Mouse (Mus musculus): Measurements from ENCODE around the gene Tcte2. TPM values are rescaled to one million over a fixed set of nuclear protein-coding genes. Genes with fewer than 3 reads are reported as not detected.
A peak's percentile ranks its signal among the peaks of the same experiment; 100 is the strongest.
"Not testable (repeated sequence)": the region's sequence is repeated elsewhere in the genome, so short reads cannot be mapped to it uniquely, and the experiment has no call there.

The Tcte2 gene
- total and polyA plus RNA-seq, 2 experiments from 2014 or later = 10.0 to 26.6 TPM

GRCm38 (mm10) chr17:13781948-13782347 is 20.3 kb upstream of the Tcte2 start:
- H3K36me3 ChIP-seq (ENCODE audit: insufficient read depth, low read length) = no peaks in the 10 kb centered on the region
- 88% methylated on average over 5 of the region's 5 CpGs for WGBS
- DNase-seq (ENCODE audit: low spot score) (no peak), ATAC-seq (ENCODE audit: low FRiP score) (no peak)
- no peaks in the 10 kb centered on the region for H3K27me3 ChIP-seq (ENCODE audit: insufficient read depth, low read length)
- no peak for TF ChIP-seq CTCF (IDR thresholded peaks at IDR 0.05)
- H3K27ac ChIP-seq (ENCODE audit: low read depth, low read length) = no peak overlapping the region
- H3K9ac ChIP-seq (replicated peaks; ENCODE audit: low read length, poor library complexity, severe bottlenecking) = no peak overlapping the region
- H3K4me3 ChIP-seq (ENCODE audit: low read depth, low read length) = no peak overlapping the region
- H3K9me3 ChIP-seq (ENCODE audit: low read length) = no peaks in the 10 kb centered on the region
- no peak overlapping the region for H3K4me2 ChIP-seq (ENCODE audit: low read depth, low read length, poor library complexity, severe bottlenecking)
- H3K4me1 ChIP-seq (ENCODE audit: insufficient read depth, low read length) = no peaks in the 10 kb centered on the region

- Histone ChIP-seq H3K4me2 (ENCODE audit: low read depth, low read length, poor library complexity, severe bottlenecking) (no peak overlapping the region), H3K4me3 (ENCODE audit: low read depth, low read length) (no peak overlapping the region), H3K27me3 (ENCODE audit: insufficient read depth, low read length) (no peaks in the 10 kb centered on the region), H3K9ac (replicated peaks; ENCODE audit: low read length, poor library complexity, severe bottlenecking) (no peak overlapping the region), H3K27ac (ENCODE audit: low read depth, low read length) (no peak overlapping the region), H3K9me3 (ENCODE audit: low read length) (no peaks in the 10 kb centered on the region), H3K4me1 (ENCODE audit: insufficient read depth, low read length) (no peaks in the 10 kb centered on the region), H3K36me3 (ENCODE audit: insufficient read depth, low read length) (no peaks in the 10 kb centered on the region)
- no peak for TF ChIP-seq CTCF (IDR thresholded peaks at IDR 0.05)
- 89% methylated on average over 1 of the region's 1 CpGs for WGBS
- ATAC-seq (ENCODE audit: low FRiP score) (no peak), DNase-seq (ENCODE audit: low spot score) (no peak)
Measured at GRCm38 (mm10) chr17:13778865-13779264, 17.2 kb upstream of the Tcte2 start.

- DNase-seq (ENCODE audit: low spot score) = no peak
- no peak overlapping the region for H3K9ac ChIP-seq (replicated peaks; ENCODE audit: low read length, poor library complexity, severe bottlenecking)
- WGBS = 90% methylated on average over 2 of the region's 2 CpGs
- H3K4me3 ChIP-seq (ENCODE audit: low read depth, low read length) = no peak overlapping the region
- no peak for TF ChIP-seq CTCF (IDR thresholded peaks at IDR 0.05)
- no peak overlapping the region for H3K27ac ChIP-seq (ENCODE audit: low read depth, low read length)
- no peak overlapping the region for H3K4me2 ChIP-seq (ENCODE audit: low read depth, low read length, poor library complexity, severe bottlenecking)
- no peaks in the 10 kb centered on the region for H3K27me3 ChIP-seq (ENCODE audit: insufficient read depth, low read length)
- no peaks in the 10 kb centered on the region for H3K36me3 ChIP-seq (ENCODE audit: insufficient read depth, low read length)
- no peaks in the 10 kb centered on the region for H3K9me3 ChIP-seq (ENCODE audit: low read length)
- H3K4me1 ChIP-seq (ENCODE audit: insufficient read depth, low read length) = no peaks in the 10 kb centered on the region
- ATAC-seq (ENCODE audit: low FRiP score) = no peak
Measured at GRCm38 (mm10) chr17:13777676-13778075, 16.1 kb upstream of the Tcte2 start.

GRCm38 (mm10) chr17:13769256-13769655 is 7.6 kb upstream of the Tcte2 start:
- no peaks in the 10 kb centered on the region for H3K27me3 ChIP-seq (ENCODE audit: insufficient read depth, low read length)
- 94% methylated on average over 3 of the region's 3 CpGs for WGBS
- no peak overlapping the region for H3K4me3 ChIP-seq (ENCODE audit: low read depth, low read length)
- H3K9me3 ChIP-seq (ENCODE audit: low read length) = no peaks in the 10 kb centered on the region
- ATAC-seq (ENCODE audit: low FRiP score) (no peak), DNase-seq (ENCODE audit: low spot score) (no peak)
- no peak overlapping the region for H3K9ac ChIP-seq (replicated peaks; ENCODE audit: low read length, poor library complexity, severe bottlenecking)
- no peaks in the 10 kb centered on the region for H3K36me3 ChIP-seq (ENCODE audit: insufficient read depth, low read length)
- no peaks in the 10 kb centered on the region for H3K4me1 ChIP-seq (ENCODE audit: insufficient read depth, low read length)
- no peak overlapping the region for H3K27ac ChIP-seq (ENCODE audit: low read depth, low read length)
- TF ChIP-seq CTCF (IDR thresholded peaks at IDR 0.05) = peak; percentile 63
- no peak overlapping the region for H3K4me2 ChIP-seq (ENCODE audit: low read depth, low read length, poor library complexity, severe bottlenecking)

- Histone ChIP-seq H3K27ac (ENCODE audit: low read depth, low read length) (no peak overlapping the region), H3K4me1 (ENCODE audit: insufficient read depth, low read length) (no peaks in the 10 kb centered on the region), H3K9me3 (ENCODE audit: low read length) (no peaks in the 10 kb centered on the region), H3K4me2 (ENCODE audit: low read depth, low read length, poor library complexity, severe bottlenecking) (no peak overlapping the region), H3K4me3 (ENCODE audit: low read depth, low read length) (no peak overlapping the region), H3K27me3 (ENCODE audit: insufficient read depth, low read length) (no peaks in the 10 kb centered on the region), H3K9ac (replicated peaks; ENCODE audit: low read length, poor library complexity, severe bottlenecking) (no peak overlapping the region), H3K36me3 (ENCODE audit: insufficient read depth, low read length) (no peaks in the 10 kb centered on the region)
- no peak for ATAC-seq (ENCODE audit: low FRiP score)
- WGBS = 94% methylated on average over 1 of the region's 1 CpGs
- DNase-seq (ENCODE audit: low spot score) = no peak
- no peak for TF ChIP-seq CTCF (IDR thresholded peaks at IDR 0.05)
Measured at GRCm38 (mm10) chr17:13768531-13768930, 6.9 kb upstream of the Tcte2 start.

- not testable (repeated sequence) for H3K27me3 ChIP-seq (ENCODE audit: insufficient read depth, low read length); H3K36me3 ChIP-seq (ENCODE audit: insufficient read depth, low read length); H3K4me1 ChIP-seq (ENCODE audit: insufficient read depth, low read length); H3K27ac ChIP-seq (ENCODE audit: low read depth, low read length); H3K4me2 ChIP-seq (ENCODE audit: low read depth, low read length, poor library complexity, severe bottlenecking); H3K9me3 ChIP-seq (ENCODE audit: low read length); ATAC-seq (ENCODE audit: low FRiP score); H3K9ac ChIP-seq (replicated peaks; ENCODE audit: low read length, poor library complexity, severe bottlenecking); H3K4me3 ChIP-seq (ENCODE audit: low read depth, low read length)
- DNase-seq (ENCODE audit: low spot score) = peak; percentile 36
- WGBS = 88% methylated on average over 2 of the region's 2 CpGs
Measured at GRCm38 (mm10) chr17:13764911-13765310, 3.3 kb upstream of the Tcte2 start.
